Mouse (Mus musculus): ENCODE measurements at regions not wholly inside any gene's neighbourhood (a gene's known extent, or its start where the extent isn't known, plus 50 kb on each side); places are given as distances from the start of the nearest gene placed in this dataset.

GRCm38 (mm10) chr10:117940441-117941265 is 94.8 kb upstream of the Rap1b start:
- no peak for DNase-seq (ENCODE audit: low spot score)

- no peak for DNase-seq (ENCODE audit: low spot score)
These were observed 95.4 kb upstream of the Rap1b start for GRCm38 (mm10) chr10:117941266-117941651.

- no peak for DNase-seq (ENCODE audit: low spot score)
These were observed 98.0 kb upstream of the Rap1b start for GRCm38 (mm10) chr10:117943702-117944307.

- no peak for DNase-seq (ENCODE audit: low spot score)
These were observed 101.4 kb upstream of the Rap1b start for GRCm38 (mm10) chr10:117947191-117947590.

- DNase-seq (ENCODE audit: low spot score) = no peak
These were observed 102.1 kb upstream of the Rap1b start for GRCm38 (mm10) chr10:117947911-117948310.

- no peak for DNase-seq (ENCODE audit: low spot score)
These were observed 106.5 kb upstream of the Rap1b start for GRCm38 (mm10) chr10:117952116-117953025.

GRCm38 (mm10) chr10:117953026-117953711 is 107.3 kb upstream of the Rap1b start:
- no peak for DNase-seq (ENCODE audit: low spot score)

GRCm38 (mm10) chr10:117956174-117956950 is 110.5 kb upstream of the Rap1b start:
- no peak for DNase-seq (ENCODE audit: low spot score)

GRCm38 (mm10) chr10:117974706-117975105 is 128.9 kb upstream of the Rap1b start:
- DNase-seq (ENCODE audit: low spot score) = no peak

GRCm38 (mm10) chr10:117975467-117975866 is 129.6 kb upstream of the Rap1b start:
- no peak for DNase-seq (ENCODE audit: low spot score)

GRCm38 (mm10) chr10:117979091-117979490 is 133.3 kb upstream of the Rap1b start:
- DNase-seq (ENCODE audit: low spot score) = no peak

GRCm38 (mm10) chr10:117982611-117983210 is 136.9 kb upstream of the Rap1b start:
- no peak for DNase-seq (ENCODE audit: low spot score)

GRCm38 (mm10) chr10:117983271-117983670 is 137.4 kb upstream of the Rap1b start:
- no peak for DNase-seq (ENCODE audit: low spot score)

- no peak for DNase-seq (ENCODE audit: low spot score)
These were observed 139.2 kb upstream of the Rap1b start for GRCm38 (mm10) chr10:117984784-117985602.

GRCm38 (mm10) chr10:117987620-117988019 is 141.8 kb upstream of the Rap1b start:
- no peak for DNase-seq (ENCODE audit: low spot score)

- no peak for DNase-seq (ENCODE audit: low spot score)
These were observed 142.2 kb upstream of the Rap1b start for GRCm38 (mm10) chr10:117988076-117988475.

GRCm38 (mm10) chr10:117991176-117991575 is 145.3 kb upstream of the Rap1b start:
- no peak for DNase-seq (ENCODE audit: low spot score)

- no peak for DNase-seq (ENCODE audit: low spot score)
These were observed 146.5 kb upstream of the Rap1b start for GRCm38 (mm10) chr10:117992317-117992716.

GRCm38 (mm10) chr10:117993809-117994208 is 147.8 kb upstream of the Mdm1 start:
- no peak for DNase-seq (ENCODE audit: low spot score)

- DNase-seq (ENCODE audit: low spot score) = no peak
These were observed 146.8 kb upstream of the Mdm1 start for GRCm38 (mm10) chr10:117994768-117995167.
